Mouse (Mus musculus) cerebellum, adult 9-11 months (tissue): ENCODE data around the gene Crtc3.
A peak's percentile ranks its signal among the peaks of the same experiment; 100 is the strongest.

Experiments
- DNase-seq: peaks from one replicate; pipeline ENCODE4 v3.0.0; 2022

Gene Crtc3

GRCm38 (mm10) chr7:80682630-80683029 lies 6.0 kb downstream of the Crtc3 start:
- no peak for DNase-seq

- DNase-seq: no peak
Observed at GRCm38 (mm10) chr7:80680218-80680847, 8.3 kb downstream of the Crtc3 start.

GRCm38 (mm10) chr7:80672323-80672722 lies 16.4 kb downstream of the Crtc3 start:
- no peak for DNase-seq

GRCm38 (mm10) chr7:80670889-80671288 lies 17.8 kb downstream of the Crtc3 start:
- DNase-seq: no peak

GRCm38 (mm10) chr7:80667190-80667589 lies 21.5 kb downstream of the Crtc3 start:
- no peak for DNase-seq

GRCm38 (mm10) chr7:80666198-80666915 lies 22.3 kb downstream of the Crtc3 start:
- DNase-seq: no peak

GRCm38 (mm10) chr7:80661082-80661481 lies 27.6 kb downstream of the Crtc3 start:
- DNase-seq: no peak

GRCm38 (mm10) chr7:80660619-80661018 lies 28.1 kb downstream of the Crtc3 start:
- DNase-seq: peak; percentile 95

GRCm38 (mm10) chr7:80657896-80658295 lies 30.8 kb downstream of the Crtc3 start:
- DNase-seq: peak; percentile 47

GRCm38 (mm10) chr7:80655350-80656013 lies 33.2 kb downstream of the Crtc3 start:
- DNase-seq: peak; percentile 54

GRCm38 (mm10) chr7:80654926-80655325 lies 33.8 kb downstream of the Crtc3 start:
- no peak for DNase-seq

GRCm38 (mm10) chr7:80654393-80654792 lies 34.3 kb downstream of the Crtc3 start:
- peak; percentile 29 for DNase-seq

GRCm38 (mm10) chr7:80653971-80654370 lies 34.7 kb downstream of the Crtc3 start:
- DNase-seq: no peak

- peak; percentile 22 for DNase-seq
Observed at GRCm38 (mm10) chr7:80653077-80653476, 35.6 kb downstream of the Crtc3 start.

- no peak for DNase-seq
Observed at GRCm38 (mm10) chr7:80652289-80652688, 36.4 kb downstream of the Crtc3 start.

- DNase-seq: peak; percentile 80
Observed at GRCm38 (mm10) chr7:80647437-80647871, 41.2 kb downstream of the Crtc3 start.

GRCm38 (mm10) chr7:80646093-80647025 lies 42.3 kb downstream of the Crtc3 start:
- DNase-seq: peak; percentile 54

- peak; percentile 31 for DNase-seq
Observed at GRCm38 (mm10) chr7:80642976-80643666, 45.6 kb downstream of the Crtc3 start.

- peak; percentile 61 for DNase-seq
Observed at GRCm38 (mm10) chr7:80642552-80642951, 46.1 kb downstream of the Crtc3 start.

- peak; percentile 41 for DNase-seq
Observed at GRCm38 (mm10) chr7:80641899-80642298, 46.8 kb downstream of the Crtc3 start.

- peak; percentile 53 for DNase-seq
Observed at GRCm38 (mm10) chr7:80641497-80641896, 47.2 kb downstream of the Crtc3 start.

- peak; percentile 87 for DNase-seq
Observed at GRCm38 (mm10) chr7:80639981-80640380, 48.7 kb downstream of the Crtc3 start.
